Mouse (Mus musculus) c-Kit-positive CD71-positive TER-119-negative erythroid progenitor cells, embryonic 14.5 days (primary cell): ENCODE data around the gene Acoxl.

Experiments
- DNase-seq: peaks from one replicate; pipeline ENCODE4 v3.0.0-alpha.2; 2013; ENCODE audit warnings: low read depth

Gene Acoxl

GRCm38 (mm10) chr2:127894890-127895289, 56.2 kb downstream of the Acoxl start:
- DNase-seq = no peak

GRCm38 (mm10) chr2:127897718-127898117, 59.0 kb downstream of the Acoxl start:
- DNase-seq = no peak

- DNase-seq = no peak
Measured at GRCm38 (mm10) chr2:127904918-127905317, 66.2 kb downstream of the Acoxl start.

GRCm38 (mm10) chr2:127906973-127907678, 68.5 kb downstream of the Acoxl start:
- no peak for DNase-seq

GRCm38 (mm10) chr2:127907679-127908042, 69.0 kb downstream of the Acoxl start:
- no peak for DNase-seq

- DNase-seq = no peak
Measured at GRCm38 (mm10) chr2:127908881-127909280, 70.2 kb downstream of the Acoxl start.

GRCm38 (mm10) chr2:127909790-127910189, 71.1 kb downstream of the Acoxl start:
- no peak for DNase-seq

GRCm38 (mm10) chr2:127911579-127911978, 72.9 kb downstream of the Acoxl start:
- no peak for DNase-seq

- DNase-seq = no peak
Measured at GRCm38 (mm10) chr2:127914047-127914446, 75.4 kb downstream of the Acoxl start.

- peak; percentile 8 for DNase-seq
Measured at GRCm38 (mm10) chr2:127916804-127917410, 78.2 kb downstream of the Acoxl start.

- DNase-seq = no peak
Measured at GRCm38 (mm10) chr2:127919740-127920139, 81.1 kb downstream of the Acoxl start.

- no peak for DNase-seq
Measured at GRCm38 (mm10) chr2:127922036-127922901, 83.6 kb downstream of the Acoxl start.

GRCm38 (mm10) chr2:127923077-127923680, 84.5 kb downstream of the Acoxl start:
- DNase-seq = no peak

GRCm38 (mm10) chr2:127926679-127927324, 88.1 kb downstream of the Acoxl start:
- no peak for DNase-seq

GRCm38 (mm10) chr2:127927452-127928273, 89.0 kb downstream of the Acoxl start:
- no peak for DNase-seq

- DNase-seq = no peak
Measured at GRCm38 (mm10) chr2:127928279-127928678, 89.6 kb downstream of the Acoxl start.

GRCm38 (mm10) chr2:127928871-127929270, 90.2 kb downstream of the Acoxl start:
- DNase-seq = no peak

- DNase-seq = no peak
Measured at GRCm38 (mm10) chr2:127929939-127930715, 91.5 kb downstream of the Acoxl start.

- DNase-seq = no peak
Measured at GRCm38 (mm10) chr2:127931576-127931975, 92.9 kb downstream of the Acoxl start.

- DNase-seq = no peak
Measured at GRCm38 (mm10) chr2:127933531-127933931, 94.9 kb downstream of the Acoxl start.
